Mouse (Mus musculus): Measurements from ENCODE around the gene Rpp14. TPM values are rescaled to one million over a fixed set of nuclear protein-coding genes. Genes with fewer than 3 reads are reported as not detected.

The Rpp14 gene
- total RNA-seq, 2 experiments from 2014 or later = 32.7 to 40.2 TPM

DNA sequence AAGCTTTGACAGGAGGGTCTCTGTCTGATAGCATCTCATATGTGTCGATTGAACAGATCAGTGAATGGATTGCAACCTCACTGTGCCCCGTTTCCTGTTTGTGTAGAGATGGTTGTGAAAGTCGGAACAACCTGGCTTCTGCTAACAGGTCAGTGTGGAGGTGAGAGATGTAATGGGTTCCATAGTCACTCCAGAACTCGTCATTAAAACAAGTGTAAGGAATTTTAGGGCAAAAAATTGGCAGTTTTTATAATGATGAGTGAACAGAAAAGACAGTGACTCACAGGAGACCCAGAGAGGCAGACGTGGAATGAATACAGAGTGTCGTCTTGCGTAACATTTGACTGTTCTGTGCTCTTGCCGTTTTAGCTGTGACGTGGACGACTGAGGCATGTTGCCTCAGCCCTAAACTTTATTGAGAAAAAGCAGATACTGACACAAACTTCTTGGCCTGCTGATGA lies 19.4 kb downstream of the Rpp14 start:
- intact Hi-C loops (cut with DNase I) = loop anchor here (1.0 to 2.0 kb wide), 3 partner anchors 35 to 115 kb away; partner anchors contain the start of gene Kctd6
- peak overlapping the region; percentile 81 for H3K4me3 ChIP-seq
- DNase-seq (ENCODE audit: extremely low spot score in 1 of 2, low spot score in 2 of 2) = peak in 1 of 2 experiments; percentile 34
- no peak for TF ChIP-seq CTCF (IDR thresholded peaks at IDR 0.05)
- no peak overlapping the region; the same call in 1 of the 2 replicates for H3K27ac ChIP-seq

DNA sequence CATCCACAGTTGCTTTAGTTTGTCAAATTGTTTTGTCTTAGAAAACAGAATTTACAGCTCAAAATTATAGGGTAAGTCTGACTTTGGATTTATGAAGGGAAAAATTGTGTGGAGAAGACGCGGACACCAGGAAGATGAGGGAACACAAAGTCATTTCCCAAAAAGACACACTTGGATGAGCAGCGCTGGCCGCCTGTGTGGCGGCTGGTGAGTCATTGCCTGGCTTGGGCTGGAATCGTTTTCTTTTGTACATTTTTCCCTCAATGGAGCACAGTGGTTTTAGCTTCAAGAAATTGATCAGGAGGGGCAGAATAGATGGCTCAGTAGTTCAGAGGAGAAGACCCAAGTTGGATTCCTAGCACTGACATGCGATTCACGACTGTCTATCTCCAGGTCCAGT lies 21.7 kb downstream of the Rpp14 start:
- intact Hi-C loops (cut with DNase I) = no loop called here
- no peak for TF ChIP-seq CTCF (IDR thresholded peaks at IDR 0.05)
- Histone ChIP-seq H3K27ac (no peak overlapping the region), H3K4me3 (no peak overlapping the region)
- no peak for DNase-seq (ENCODE audit: extremely low spot score in 1 of 2, low spot score in 2 of 2)

DNA sequence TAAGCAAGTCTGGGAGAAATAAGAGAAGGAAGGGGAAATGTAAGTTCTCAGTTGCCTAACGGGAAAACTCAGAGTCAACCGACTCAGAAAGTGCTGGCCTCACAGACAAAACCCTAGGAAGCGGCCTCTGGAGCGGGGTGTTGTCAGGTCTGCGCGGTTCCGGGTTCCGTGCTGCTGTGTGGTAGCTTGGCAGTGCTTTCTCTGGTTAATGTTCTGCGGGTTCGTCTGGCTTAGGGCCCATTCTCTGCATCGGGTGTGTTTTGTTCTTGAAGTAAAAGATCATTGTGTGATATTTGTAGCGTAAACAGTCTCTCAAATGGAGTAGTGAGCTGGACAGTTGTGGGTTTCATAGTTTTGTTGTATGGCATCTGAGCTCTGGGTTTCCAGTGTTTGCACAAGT lies 22.5 kb downstream of the Rpp14 start:
- H3K27ac ChIP-seq = no peak overlapping the region
- TF ChIP-seq CTCF (IDR thresholded peaks at IDR 0.05) = no peak
- DNase-seq (ENCODE audit: extremely low spot score in 1 of 2, low spot score in 2 of 2) = no peak
- intact Hi-C loops (cut with DNase I) = no loop called here
- no peak overlapping the region for H3K4me3 ChIP-seq

DNA sequence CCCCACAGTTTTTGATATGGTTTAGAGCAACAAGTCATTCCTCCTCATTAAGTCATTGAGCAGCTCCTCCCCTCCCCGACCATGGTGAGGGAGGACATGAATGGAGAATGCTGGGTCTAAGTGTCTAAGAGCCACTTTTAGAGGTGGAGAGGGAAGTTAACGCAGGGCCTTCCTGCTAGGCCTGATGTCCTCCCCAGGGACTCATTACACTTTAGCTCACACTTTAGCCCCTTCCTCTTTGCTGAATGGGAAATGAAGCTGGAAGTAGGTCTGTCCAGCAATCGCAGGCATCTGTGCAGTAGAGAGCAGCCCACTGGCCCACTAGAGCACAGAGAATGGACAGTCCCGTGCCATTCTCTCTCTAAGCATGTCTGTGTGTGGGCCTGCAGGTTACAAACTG lies 27.9 kb downstream of the Rpp14 start:
- intact Hi-C loops (cut with DNase I) = no loop called here
- H3K27ac ChIP-seq = no peak overlapping the region
- no peak for DNase-seq (ENCODE audit: extremely low spot score in 1 of 2, low spot score in 2 of 2)
- no peak overlapping the region for H3K4me3 ChIP-seq
- TF ChIP-seq CTCF (IDR thresholded peaks at IDR 0.05) = no peak

DNA sequence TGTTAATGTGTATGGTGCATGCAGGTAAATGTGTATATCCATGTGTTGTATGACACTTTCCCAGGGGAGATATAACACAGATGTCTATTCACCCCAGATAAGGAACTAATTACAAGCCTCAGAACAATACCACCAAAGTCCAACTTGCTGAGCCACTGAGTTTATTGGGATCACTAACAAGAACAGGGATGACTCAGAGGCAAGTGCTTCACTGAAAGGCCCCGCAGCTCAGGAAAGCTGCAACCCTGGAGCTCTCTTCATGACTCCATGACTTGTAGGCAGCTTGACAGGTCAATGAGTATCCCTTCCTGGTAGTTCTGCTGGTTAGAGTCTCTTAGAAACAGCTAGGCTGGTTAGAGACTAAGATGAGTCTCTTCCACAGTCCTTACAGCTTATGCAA lies 28.8 kb downstream of the Rpp14 start:
- Histone ChIP-seq H3K27ac (no peak overlapping the region), H3K4me3 (no peak overlapping the region)
- DNase-seq (ENCODE audit: extremely low spot score in 1 of 2, low spot score in 2 of 2) = no peak
- TF ChIP-seq CTCF (IDR thresholded peaks at IDR 0.05) = no peak
- intact Hi-C loops (cut with DNase I) = no loop called here

DNA sequence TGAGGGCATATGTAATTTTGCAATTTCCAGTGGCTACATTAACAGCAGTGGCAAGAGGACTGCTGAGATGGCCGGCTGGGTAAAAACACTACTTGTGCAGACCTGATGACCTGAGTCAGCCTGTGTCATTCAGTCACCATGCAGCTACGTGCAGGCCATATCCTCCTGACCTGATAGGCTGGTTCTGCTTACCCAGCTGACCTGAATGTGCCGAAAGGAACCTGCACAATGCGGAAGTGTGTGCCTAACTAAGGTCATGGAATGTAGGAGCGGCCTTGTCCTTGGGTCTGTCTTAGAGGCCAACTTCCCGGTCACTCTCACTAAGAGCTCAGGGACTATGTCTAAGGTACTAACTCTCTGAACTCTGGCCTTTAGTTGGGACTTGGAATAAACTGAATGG lies 31.4 kb downstream of the Rpp14 start:
- no peak overlapping the region for H3K27ac ChIP-seq
- no peak for TF ChIP-seq CTCF (IDR thresholded peaks at IDR 0.05)

DNA sequence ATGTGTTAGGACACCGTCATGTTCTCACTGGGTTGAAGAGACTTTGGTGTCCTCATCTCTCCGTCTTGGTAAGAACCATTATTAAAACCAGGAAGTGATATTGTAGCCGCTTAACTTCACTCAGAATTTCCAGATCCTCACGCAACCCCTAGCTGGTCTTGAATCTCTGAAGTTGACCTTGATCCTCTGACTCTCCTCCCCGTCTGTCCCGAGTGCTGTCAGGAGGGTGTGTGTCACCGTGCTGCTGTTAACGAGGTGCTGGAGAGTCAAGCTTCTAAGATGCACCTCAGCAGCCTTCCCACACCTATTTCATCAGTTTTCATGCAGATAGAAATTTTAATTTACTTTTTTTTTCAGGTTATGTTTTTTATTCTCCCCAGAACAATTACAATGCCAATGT lies 31.9 kb downstream of the Rpp14 start:
- H3K4me3 ChIP-seq = no peak overlapping the region
- intact Hi-C loops (cut with DNase I) = no loop called here
- DNase-seq (ENCODE audit: extremely low spot score in 1 of 2, low spot score in 2 of 2) = no peak
- H3K27ac ChIP-seq = no peak overlapping the region
- no peak for TF ChIP-seq CTCF (IDR thresholded peaks at IDR 0.05)

More for the DNA sequence above, 31.4 kb downstream of the Rpp14 start:
- intact Hi-C loops (cut with DNase I) = no loop called here
- DNase-seq (ENCODE audit: extremely low spot score in 1 of 2, low spot score in 2 of 2) = no peak
- no peak overlapping the region for H3K4me3 ChIP-seq

DNA sequence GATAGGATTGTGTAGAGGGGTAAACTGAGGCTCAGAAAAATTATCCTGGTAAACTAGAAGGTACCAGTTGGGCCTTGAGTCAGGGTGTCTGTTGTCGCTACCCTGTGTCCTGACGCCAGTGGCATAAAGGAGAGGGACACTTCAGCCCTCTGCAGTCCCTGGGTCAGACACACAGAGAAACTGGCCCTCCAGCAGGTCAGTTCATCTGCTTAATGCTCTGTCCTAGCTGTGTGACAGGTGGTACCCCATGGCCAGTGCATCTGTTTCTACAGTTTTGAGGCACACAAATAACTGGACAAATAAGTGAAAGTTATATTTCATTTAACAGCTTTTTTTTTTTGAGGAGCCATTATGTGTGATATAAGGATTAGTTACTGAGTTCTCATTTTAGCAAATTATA lies 33.4 kb downstream of the Rpp14 start:
- no peak for DNase-seq (ENCODE audit: extremely low spot score in 1 of 2, low spot score in 2 of 2)
- Histone ChIP-seq H3K27ac (no peak overlapping the region), H3K4me3 (no peak overlapping the region)
- TF ChIP-seq CTCF (IDR thresholded peaks at IDR 0.05) = no peak
- intact Hi-C loops (cut with DNase I) = no loop called here

DNA sequence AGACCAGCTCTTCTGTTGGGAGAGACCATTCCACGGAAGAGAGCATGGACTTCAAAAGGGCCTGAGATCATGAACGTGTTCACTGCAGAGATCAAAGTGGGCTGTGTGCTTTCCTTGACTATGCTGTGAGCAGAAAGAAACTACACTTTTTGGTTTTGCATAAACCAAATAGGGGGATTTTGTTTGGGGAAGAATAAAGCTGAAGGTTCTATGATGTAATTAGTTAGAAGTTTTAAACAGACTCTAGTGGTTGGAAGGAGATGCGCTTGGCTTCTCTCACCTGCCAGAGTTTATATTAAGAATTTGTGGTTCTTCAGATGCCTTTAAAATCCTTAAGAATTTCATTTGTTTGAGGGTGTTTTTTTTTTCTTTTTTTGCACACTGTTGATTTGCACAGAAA lies 34.1 kb downstream of the Rpp14 start:
- intact Hi-C loops (cut with DNase I) = no loop called here
- Histone ChIP-seq H3K4me3 (no peak overlapping the region), H3K27ac (no peak overlapping the region)
- TF ChIP-seq CTCF (IDR thresholded peaks at IDR 0.05) = no peak
- no peak for DNase-seq (ENCODE audit: extremely low spot score in 1 of 2, low spot score in 2 of 2)

DNA sequence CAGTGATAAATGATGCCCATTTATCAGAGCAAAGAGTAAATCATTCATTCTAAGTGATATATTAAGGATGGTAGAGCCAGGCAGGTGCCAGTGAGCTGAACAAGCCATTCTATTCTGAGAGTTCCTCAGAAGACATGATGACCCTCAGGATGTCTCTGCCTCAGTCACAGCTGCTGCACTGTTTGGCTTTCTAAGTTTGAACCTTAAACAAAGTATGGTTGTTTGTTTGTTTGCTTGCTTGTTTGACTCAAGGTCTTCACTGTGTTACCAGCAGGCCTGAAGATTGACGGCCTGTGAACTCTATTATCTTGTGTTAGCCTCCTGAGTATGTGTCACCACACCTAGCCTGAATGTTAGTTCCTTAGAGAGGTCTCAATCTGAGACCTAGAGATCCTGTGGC lies 34.6 kb downstream of the Rpp14 start:
- Histone ChIP-seq H3K27ac (no peak overlapping the region), H3K4me3 (no peak overlapping the region)
- TF ChIP-seq CTCF (IDR thresholded peaks at IDR 0.05) = no peak
- no peak for DNase-seq (ENCODE audit: extremely low spot score in 1 of 2, low spot score in 2 of 2)
- intact Hi-C loops (cut with DNase I) = no loop called here

DNA sequence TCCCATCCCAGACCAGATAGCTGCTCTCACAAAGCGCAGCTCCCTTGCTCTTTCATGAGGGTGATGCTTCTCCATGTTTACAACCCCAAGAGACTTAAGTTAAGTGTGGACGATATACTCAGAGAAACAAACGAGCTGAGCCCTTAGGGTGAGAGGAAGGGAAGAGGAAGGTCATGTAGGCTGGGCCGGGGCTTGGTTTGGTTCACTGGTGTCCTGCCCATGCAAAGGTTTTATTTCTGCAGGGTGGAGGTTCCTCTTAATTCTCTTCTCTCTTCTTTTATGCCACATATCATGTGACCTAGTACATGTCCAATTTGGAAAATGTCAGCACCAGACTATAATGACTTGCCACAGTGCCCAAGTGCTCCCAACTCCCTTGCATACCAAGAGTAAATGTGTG lies 35.6 kb downstream of the Rpp14 start:
- H3K27ac ChIP-seq = no peak overlapping the region
- DNase-seq (ENCODE audit: extremely low spot score in 1 of 2, low spot score in 2 of 2) = no peak
- no peak overlapping the region for H3K4me3 ChIP-seq
- intact Hi-C loops (cut with DNase I) = no loop called here
- TF ChIP-seq CTCF (IDR thresholded peaks at IDR 0.05) = no peak

DNA sequence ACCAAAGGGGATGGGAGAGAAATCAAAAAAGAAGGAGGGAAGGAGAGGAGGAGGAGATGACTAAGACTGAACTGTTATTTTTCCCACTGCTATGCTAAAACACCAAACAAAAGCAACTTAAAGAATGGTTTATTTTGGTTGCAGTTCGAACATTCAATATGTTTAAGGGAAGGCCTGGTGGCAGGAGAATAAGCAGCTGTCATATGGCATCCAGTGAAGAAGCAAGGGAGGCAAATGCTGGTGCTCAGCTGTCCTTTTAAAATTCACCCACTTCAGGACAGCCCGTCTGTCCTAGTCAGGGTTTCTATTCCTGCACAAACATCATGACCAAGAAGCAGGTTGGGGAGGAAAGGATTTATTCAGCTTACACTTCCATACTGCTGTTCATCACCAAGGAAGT lies 37.2 kb downstream of the Rpp14 start:
- Histone ChIP-seq H3K27ac (no peak overlapping the region), H3K4me3 (no peak overlapping the region)
- intact Hi-C loops (cut with DNase I) = no loop called here
- DNase-seq (ENCODE audit: extremely low spot score in 1 of 2, low spot score in 2 of 2) = no peak
- TF ChIP-seq CTCF (IDR thresholded peaks at IDR 0.05) = no peak

DNA sequence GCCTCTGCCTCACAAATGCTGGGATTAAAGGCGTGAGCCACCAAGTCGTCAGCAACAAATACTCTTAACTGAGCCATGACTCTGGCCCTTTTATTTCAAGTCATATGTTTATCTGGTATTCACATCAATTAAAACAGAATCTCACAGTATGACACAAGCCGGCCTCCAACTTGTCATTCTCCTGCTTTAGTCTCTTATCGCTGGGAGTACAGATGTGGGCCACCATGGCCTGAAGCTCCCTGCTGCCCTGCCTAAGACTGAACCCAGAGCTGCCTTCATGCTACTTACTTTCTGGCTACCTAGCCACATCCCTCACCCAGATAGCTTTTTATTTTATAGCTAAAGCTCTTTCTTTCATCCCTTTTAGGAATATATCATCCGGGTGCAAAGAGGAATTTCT lies 39.3 kb downstream of the Rpp14 start:
- Histone ChIP-seq H3K4me3 (no peak overlapping the region), H3K27ac (no peak overlapping the region)
- TF ChIP-seq CTCF (IDR thresholded peaks at IDR 0.05) = no peak
- intact Hi-C loops (cut with DNase I) = no loop called here
- DNase-seq (ENCODE audit: extremely low spot score in 1 of 2, low spot score in 2 of 2) = no peak

DNA sequence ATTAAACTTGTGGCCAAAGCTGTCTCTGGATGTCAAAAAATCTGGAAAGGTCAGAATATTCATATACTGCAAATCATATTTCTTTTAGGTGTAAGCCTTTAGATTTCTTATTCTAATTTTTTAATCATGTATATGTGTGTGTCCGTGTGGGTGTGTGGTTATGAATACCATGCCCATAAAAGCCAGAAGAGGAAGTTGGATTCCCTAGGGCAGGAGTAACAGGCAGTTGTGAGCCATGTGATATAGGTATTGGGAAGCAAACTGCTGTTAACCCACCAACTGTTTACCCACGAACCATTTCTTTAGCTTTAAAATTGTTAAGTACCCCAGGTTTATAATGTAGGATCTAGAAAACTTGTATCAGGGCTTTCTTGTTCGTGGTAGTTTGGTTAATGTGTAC lies 39.7 kb downstream of the Rpp14 start:
- DNase-seq (ENCODE audit: extremely low spot score in 1 of 2, low spot score in 2 of 2) = no peak
- no peak for TF ChIP-seq CTCF (IDR thresholded peaks at IDR 0.05)
- no peak overlapping the region for H3K27ac ChIP-seq
- no peak overlapping the region for H3K4me3 ChIP-seq
- intact Hi-C loops (cut with DNase I) = no loop called here

All from left cerebral cortex, adult 2 months (tissue).